Mouse (Mus musculus) gastrocnemius, adult 18-20 months (tissue): ENCODE measurements around the gene Dbil5. TPM values are rescaled to one million over a fixed set of nuclear protein-coding genes. Genes with fewer than 3 reads are reported as not detected.
A peak's percentile ranks its signal among the peaks of the same experiment; 100 is the strongest.

Experiments
- DNase-seq: peaks from one replicate; pipeline ENCODE4 v3.0.0; 2021; ENCODE audit warnings: low spot score
- long read RNA-seq, 2 experiments: library from polyadenylated mRNA; stranded (forward); transcript quantifications; one replicate each; pipeline ENCODE4 v2.0.0; 2021
- total RNA-seq, 2 experiments: library from RNA; stranded (reverse); gene quantifications; 2 replicates each; pipeline ENCODE4 v1.2.3; 2021

The Dbil5 gene
- not detected for total RNA-seq
- long read RNA-seq, experiment 1 = 0 reads
- long read RNA-seq, experiment 2 = 0 reads

GRCm38 (mm10) chr11:76217390-76217800 lies at the start of gene Dbil5, which contains the start of gene Gemin4:
Gene Dbil5, plus strand, starts transcription at chr11:76217608.
Gene Gemin4, minus strand, starts transcription at chr11:76217664.
- peak; percentile 97 for DNase-seq

GRCm38 (mm10) chr11:76168976-76169375 lies 48.4 kb upstream of the Dbil5 start:
- no peak for DNase-seq

GRCm38 (mm10) chr11:76170207-76170606 lies 47.2 kb upstream of the Dbil5 start:
- DNase-seq = no peak

GRCm38 (mm10) chr11:76178726-76179494 lies 38.5 kb upstream of the Dbil5 start:
- no peak for DNase-seq

- DNase-seq = peak; percentile 91
Observed at GRCm38 (mm10) chr11:76179495-76180145, 37.8 kb upstream of the Dbil5 start, which contains the start of the genes Vps53 and Fam57a. Gene Vps53, minus strand, starts transcription at chr11:76179647. Gene Fam57a, plus strand, starts transcription at chr11:76179671.

GRCm38 (mm10) chr11:76180146-76180540 lies 37.3 kb upstream of the Dbil5 start:
- no peak for DNase-seq

GRCm38 (mm10) chr11:76183745-76184144 lies 33.7 kb upstream of the Dbil5 start:
- no peak for DNase-seq

GRCm38 (mm10) chr11:76186908-76187307 lies 30.5 kb upstream of the Dbil5 start:
- DNase-seq = no peak

- DNase-seq = no peak
Observed at GRCm38 (mm10) chr11:76196275-76196976, 21.0 kb upstream of the Dbil5 start.

- DNase-seq = no peak
Observed at GRCm38 (mm10) chr11:76196977-76197469, 20.4 kb upstream of the Dbil5 start.

- DNase-seq = peak; percentile 87
Observed at GRCm38 (mm10) chr11:76201761-76202674, 15.4 kb upstream of the Dbil5 start.

- no peak for DNase-seq
Observed at GRCm38 (mm10) chr11:76206793-76207192, 10.6 kb upstream of the Dbil5 start.

- DNase-seq = no peak
Observed at GRCm38 (mm10) chr11:76210228-76210985, 7.0 kb upstream of the Dbil5 start.

- DNase-seq = peak; percentile 51
Observed at GRCm38 (mm10) chr11:76211595-76211994, 5.8 kb upstream of the Dbil5 start.

- no peak for DNase-seq
Observed at GRCm38 (mm10) chr11:76213841-76214240, 3.6 kb upstream of the Dbil5 start.

- no peak for DNase-seq
Observed at GRCm38 (mm10) chr11:76215011-76215410, 2.4 kb upstream of the Dbil5 start.

- DNase-seq = no peak
Observed at GRCm38 (mm10) chr11:76216049-76216540, 1.3 kb upstream of the Dbil5 start.

- DNase-seq = peak; percentile 13
Observed at GRCm38 (mm10) chr11:76216681-76217389, 573 bp upstream of the Dbil5 start.

- no peak for DNase-seq
Observed at GRCm38 (mm10) chr11:76224631-76225030, 7.2 kb downstream of the Dbil5 start.
